Mouse (Mus musculus): Measurements from ENCODE around the gene Olfr323. TPM values are rescaled to one million over a fixed set of nuclear protein-coding genes. Genes with fewer than 3 reads are reported as not detected.

Gene Olfr323
- polyA plus RNA-seq, 1 experiment from 2014 or later: not detected

- Histone ChIP-seq H3K27ac (no peak overlapping the region), H3K27me3 (peaks cover 27% of the 10 kb centered on the region)
- ATAC-seq (ENCODE audit: insufficient number of reproducible peaks, insufficient read depth, low FRiP score, low TSS enrichment, low read depth): no peak
These were observed 4.6 kb upstream of the Olfr323 start for GRCm38 (mm10) chr11:58634878-58635277.

GRCm38 (mm10) chr11:58626146-58626545, 4.2 kb downstream of the Olfr323 start:
- WGBS: 63% methylated on average over 4 of the region's 4 CpGs
- H3K9ac ChIP-seq: no peak overlapping the region
- no peak overlapping the region for H3K27ac ChIP-seq
- H3K4me1 ChIP-seq: no peaks in the 10 kb centered on the region
- no peak overlapping the region for H3K4me2 ChIP-seq
- no peak overlapping the region for H3K4me3 ChIP-seq
- H3K36me3 ChIP-seq: no peaks in the 10 kb centered on the region
- no peaks in the 10 kb centered on the region for H3K9me3 ChIP-seq
- H3K27me3 ChIP-seq: no peaks in the 10 kb centered on the region
- no peak for ATAC-seq (ENCODE audit: insufficient number of reproducible peaks, insufficient read depth, low FRiP score, low TSS enrichment, low read depth)

More at GRCm38 (mm10) chr11:58634878-58635277, 4.6 kb upstream of the Olfr323 start:
- H3K9ac ChIP-seq: no peak overlapping the region
- no peak overlapping the region for H3K4me2 ChIP-seq
- no peaks in the 10 kb centered on the region for H3K36me3 ChIP-seq
- WGBS: 60% methylated on average over 4 of the region's 4 CpGs
- no peaks in the 10 kb centered on the region for H3K9me3 ChIP-seq
- no peaks in the 10 kb centered on the region for H3K4me1 ChIP-seq
- no peak overlapping the region for H3K4me3 ChIP-seq

- Histone ChIP-seq H3K9ac (no peak overlapping the region), H3K9me3 (no peaks in the 10 kb centered on the region), H3K36me3 (no peaks in the 10 kb centered on the region), H3K27me3 (no peaks in the 10 kb centered on the region), H3K4me3 (no peak overlapping the region), H3K4me1 (no peaks in the 10 kb centered on the region), H3K27ac (no peak overlapping the region), H3K4me2 (no peak overlapping the region)
- WGBS: 76% methylated on average over 6 of the region's 6 CpGs
- ATAC-seq (ENCODE audit: insufficient number of reproducible peaks, insufficient read depth, low FRiP score, low TSS enrichment, low read depth): no peak
These were observed 11.5 kb downstream of the Olfr323 start for GRCm38 (mm10) chr11:58618793-58619192.

DNA sequence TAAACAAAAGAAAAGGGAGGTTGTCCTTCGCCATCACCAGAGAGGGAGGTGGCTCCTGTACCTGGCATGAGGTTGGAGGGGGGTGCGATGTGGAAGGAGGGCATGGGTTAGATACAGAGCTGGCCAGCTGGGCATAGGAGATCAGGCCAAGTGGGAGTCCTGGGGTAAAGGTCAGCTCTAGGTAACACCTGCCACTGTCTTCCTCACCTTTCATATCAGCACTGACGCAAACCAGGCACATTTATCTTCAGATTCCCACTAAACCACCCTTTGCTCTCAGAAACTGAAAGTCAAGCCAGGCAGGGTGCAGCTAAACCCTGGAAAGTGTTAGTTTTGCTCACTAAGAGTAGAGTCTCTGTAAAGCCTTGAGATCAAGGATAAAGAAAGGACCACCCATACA, 11.9 kb downstream of the Olfr323 start:
- ATAC-seq (ENCODE audit: insufficient number of reproducible peaks, insufficient read depth, low FRiP score, low TSS enrichment, low read depth): no peak

DNA sequence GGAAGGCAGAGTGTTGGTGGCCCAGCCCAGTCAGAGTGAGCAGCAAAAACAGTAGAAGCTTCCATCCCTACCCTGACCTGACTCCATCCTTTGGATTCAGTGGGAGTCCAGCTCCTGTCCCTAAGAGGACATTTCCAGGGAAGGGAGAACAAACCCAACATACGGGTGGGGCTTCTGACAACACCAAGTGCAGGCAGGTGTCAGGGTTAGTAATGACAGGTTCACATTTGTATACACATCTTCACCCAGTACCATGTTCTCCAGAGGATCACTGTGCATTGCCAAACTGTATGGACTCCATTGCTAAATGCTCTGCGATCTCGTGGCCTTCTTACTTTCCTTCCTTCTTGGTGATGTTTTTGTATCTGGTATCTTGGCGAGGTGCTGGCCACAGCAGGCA, 14.3 kb downstream of the Olfr323 start, which contains the start of gene 2210407C18Rik:
2210407C18Rik (minus strand) TSS at position 101 of the 400 bp plus-strand sequence.
- H3K27me3 ChIP-seq: no peaks in the 10 kb centered on the region
- ATAC-seq (ENCODE audit: insufficient number of reproducible peaks, insufficient read depth, low FRiP score, low TSS enrichment, low read depth): no peak
- no peaks in the 10 kb centered on the region for H3K9me3 ChIP-seq
- no peaks in the 10 kb centered on the region for H3K36me3 ChIP-seq
- H3K4me3 ChIP-seq: no peak within 1 kb of the TSS
- WGBS: 87% methylated on average over 4 of the region's 4 CpGs
- no peak within 1 kb of the TSS for H3K27ac ChIP-seq
- H3K9ac ChIP-seq: no peak within 1 kb of the TSS
- H3K4me2 ChIP-seq: no peak within 1 kb of the TSS
- no peaks in the 10 kb centered on the region for H3K4me1 ChIP-seq

More for the DNA sequence above, 11.9 kb downstream of the Olfr323 start:
- H3K27ac ChIP-seq: no peak overlapping the region
- no peaks in the 10 kb centered on the region for H3K4me1 ChIP-seq
- no peak overlapping the region for H3K4me2 ChIP-seq
- no peaks in the 10 kb centered on the region for H3K9me3 ChIP-seq
- H3K9ac ChIP-seq: no peak overlapping the region
- H3K27me3 ChIP-seq: no peaks in the 10 kb centered on the region
- H3K4me3 ChIP-seq: no peak overlapping the region
- H3K36me3 ChIP-seq: no peaks in the 10 kb centered on the region
- WGBS: 62% methylated on average over 3 of the region's 3 CpGs

- ATAC-seq (ENCODE audit: insufficient number of reproducible peaks, insufficient read depth, low FRiP score, low TSS enrichment, low read depth): no peak
- H3K36me3 ChIP-seq: no peaks in the 10 kb centered on the region
- H3K9ac ChIP-seq: no peak overlapping the region
- H3K27ac ChIP-seq: no peak overlapping the region
- no peaks in the 10 kb centered on the region for H3K4me1 ChIP-seq
- H3K9me3 ChIP-seq: no peaks in the 10 kb centered on the region
- H3K27me3 ChIP-seq: no peaks in the 10 kb centered on the region
- H3K4me3 ChIP-seq: no peak overlapping the region
- H3K4me2 ChIP-seq: no peak overlapping the region
These were observed 15.8 kb downstream of the Olfr323 start for GRCm38 (mm10) chr11:58614526-58614925.

DNA sequence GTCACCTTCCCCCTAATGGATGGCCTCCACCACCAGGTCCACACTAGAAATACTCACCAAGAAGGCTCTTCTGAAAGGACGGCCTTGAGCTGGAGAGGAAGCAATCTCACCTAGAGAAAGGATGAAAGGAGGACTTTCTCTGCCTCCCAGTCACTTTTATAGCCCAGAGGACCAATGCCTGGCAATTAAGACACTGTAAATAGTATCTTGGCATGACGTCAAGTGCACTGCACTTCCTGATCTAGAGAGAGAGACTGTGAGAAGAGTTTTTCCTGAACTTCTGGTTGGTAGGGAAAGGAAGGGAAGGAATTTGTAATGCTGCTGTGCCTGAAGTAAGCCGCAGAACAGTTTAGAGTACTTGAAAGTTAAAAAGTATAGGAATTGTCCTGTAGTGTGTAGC, 16.9 kb downstream of the Olfr323 start:
- WGBS: 77% methylated on average over 3 of the region's 3 CpGs
- H3K36me3 ChIP-seq: no peaks in the 10 kb centered on the region
- no peak overlapping the region for H3K27ac ChIP-seq
- no peak overlapping the region for H3K9ac ChIP-seq
- no peak overlapping the region for H3K4me2 ChIP-seq
- no peaks in the 10 kb centered on the region for H3K4me1 ChIP-seq
- H3K27me3 ChIP-seq: no peaks in the 10 kb centered on the region
- no peaks in the 10 kb centered on the region for H3K9me3 ChIP-seq
- no peak for ATAC-seq (ENCODE audit: insufficient number of reproducible peaks, insufficient read depth, low FRiP score, low TSS enrichment, low read depth)
- H3K4me3 ChIP-seq: no peak overlapping the region

DNA sequence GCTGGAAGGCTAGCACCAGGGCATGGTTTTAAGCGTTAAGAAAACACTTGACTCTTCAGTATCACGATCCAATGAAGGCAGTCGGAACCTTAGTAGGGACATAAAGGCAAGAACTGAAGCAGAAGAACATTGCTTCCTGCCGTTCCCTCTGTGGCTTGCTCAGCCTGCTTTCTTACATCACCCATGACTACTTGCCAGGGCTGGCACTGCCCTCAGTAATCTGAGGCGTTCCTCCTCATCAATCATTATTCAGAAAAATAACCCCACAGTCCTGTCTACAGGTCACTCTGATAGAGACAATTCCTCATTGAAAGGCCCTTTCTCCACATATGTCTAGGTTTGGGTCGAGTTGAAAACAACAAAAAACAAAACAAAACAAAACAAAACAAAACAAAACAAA, 23.3 kb downstream of the Olfr323 start:
- Histone ChIP-seq H3K4me2 (no peak overlapping the region), H3K9ac (no peak overlapping the region), H3K4me1 (no peaks in the 10 kb centered on the region), H3K27me3 (no peaks in the 10 kb centered on the region), H3K36me3 (no peaks in the 10 kb centered on the region), H3K9me3 (no peaks in the 10 kb centered on the region), H3K4me3 (no peak overlapping the region), H3K27ac (no peak overlapping the region)
- no peak for ATAC-seq (ENCODE audit: insufficient number of reproducible peaks, insufficient read depth, low FRiP score, low TSS enrichment, low read depth)
- 87% methylated on average over 6 of the region's 6 CpGs for WGBS

GRCm38 (mm10) chr11:58606177-58606919, 24.0 kb downstream of the Olfr323 start:
- WGBS: 86% methylated on average over 12 of the region's 12 CpGs
- ATAC-seq (ENCODE audit: insufficient number of reproducible peaks, insufficient read depth, low FRiP score, low TSS enrichment, low read depth): no peak
- Histone ChIP-seq H3K27me3 (no peaks in the 10 kb centered on the region), H3K36me3 (no peaks in the 10 kb centered on the region), H3K4me1 (no peaks in the 10 kb centered on the region), H3K9me3 (no peaks in the 10 kb centered on the region), H3K4me2 (no peak overlapping the region), H3K4me3 (no peak overlapping the region), H3K27ac (no peak overlapping the region), H3K9ac (no peak overlapping the region)

- no peak overlapping the region for H3K4me3 ChIP-seq
- H3K9me3 ChIP-seq: no peaks in the 10 kb centered on the region
- no peak overlapping the region for H3K9ac ChIP-seq
- H3K27ac ChIP-seq: no peak overlapping the region
- no peaks in the 10 kb centered on the region for H3K27me3 ChIP-seq
- no peak overlapping the region for H3K4me2 ChIP-seq
- no peaks in the 10 kb centered on the region for H3K4me1 ChIP-seq
- WGBS: 87% methylated on average over 3 of the region's 3 CpGs
- no peak for ATAC-seq (ENCODE audit: insufficient number of reproducible peaks, insufficient read depth, low FRiP score, low TSS enrichment, low read depth)
- no peaks in the 10 kb centered on the region for H3K36me3 ChIP-seq
These were observed 25.1 kb downstream of the Olfr323 start for GRCm38 (mm10) chr11:58605228-58605627.

GRCm38 (mm10) chr11:58604688-58605087, 25.6 kb downstream of the Olfr323 start:
- Histone ChIP-seq H3K4me1 (no peaks in the 10 kb centered on the region), H3K9ac (no peak overlapping the region), H3K27ac (no peak overlapping the region), H3K27me3 (no peaks in the 10 kb centered on the region), H3K36me3 (no peaks in the 10 kb centered on the region), H3K9me3 (no peaks in the 10 kb centered on the region), H3K4me2 (no peak overlapping the region), H3K4me3 (no peak overlapping the region)
- 73% methylated on average over 2 of the region's 2 CpGs for WGBS
- no peak for ATAC-seq (ENCODE audit: insufficient number of reproducible peaks, insufficient read depth, low FRiP score, low TSS enrichment, low read depth)

DNA sequence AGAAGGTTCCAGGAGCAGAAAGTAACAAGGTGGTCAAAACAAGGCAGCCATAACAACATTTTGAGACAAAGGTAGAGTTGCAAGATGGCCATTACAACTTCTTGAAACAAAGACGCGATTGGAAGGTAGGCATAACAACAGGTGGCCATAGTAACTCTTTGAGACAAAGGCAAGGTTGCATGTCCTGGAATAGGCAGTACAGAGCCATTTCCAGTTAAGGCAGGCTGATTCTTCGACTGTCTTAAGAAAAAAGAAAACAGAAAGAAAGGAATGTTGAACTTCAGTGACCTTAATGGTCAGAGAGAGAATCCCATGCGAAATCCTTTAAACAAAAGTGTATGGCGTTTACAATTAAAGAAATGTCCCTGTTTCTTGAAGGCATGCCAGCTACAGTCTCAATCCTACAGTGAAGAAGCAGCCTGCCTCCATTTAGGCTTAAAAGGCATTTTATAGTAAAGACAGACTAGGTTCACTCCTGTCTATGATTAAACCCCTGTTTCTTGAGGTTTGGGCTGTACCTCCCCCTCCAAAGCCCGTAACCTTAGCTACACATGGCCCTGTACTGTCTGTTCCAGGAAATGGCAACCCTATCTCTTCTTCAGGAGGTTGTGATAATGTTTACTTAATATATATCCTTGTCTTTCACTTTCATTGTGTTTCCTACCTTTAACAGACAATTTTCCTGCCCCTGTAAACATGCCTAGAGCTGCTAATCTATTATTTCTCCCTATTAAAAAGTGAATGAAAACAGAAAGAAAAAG, 27.3 kb downstream of the Olfr323 start:
- no peak overlapping the region for H3K27ac ChIP-seq
- WGBS: 60% methylated on average over 6 of the region's 6 CpGs
- no peak for ATAC-seq (ENCODE audit: insufficient number of reproducible peaks, insufficient read depth, low FRiP score, low TSS enrichment, low read depth)

More for the DNA sequence above, 27.3 kb downstream of the Olfr323 start:
- no peak overlapping the region for H3K9ac ChIP-seq
- no peaks in the 10 kb centered on the region for H3K36me3 ChIP-seq
- no peaks in the 10 kb centered on the region for H3K4me1 ChIP-seq
- no peak overlapping the region for H3K4me2 ChIP-seq
- H3K4me3 ChIP-seq: no peak overlapping the region
- no peaks in the 10 kb centered on the region for H3K9me3 ChIP-seq
- H3K27me3 ChIP-seq: no peaks in the 10 kb centered on the region
